22 mouse cellular contexts compared by ENCODE assay signal in the genomic region with DNA sequence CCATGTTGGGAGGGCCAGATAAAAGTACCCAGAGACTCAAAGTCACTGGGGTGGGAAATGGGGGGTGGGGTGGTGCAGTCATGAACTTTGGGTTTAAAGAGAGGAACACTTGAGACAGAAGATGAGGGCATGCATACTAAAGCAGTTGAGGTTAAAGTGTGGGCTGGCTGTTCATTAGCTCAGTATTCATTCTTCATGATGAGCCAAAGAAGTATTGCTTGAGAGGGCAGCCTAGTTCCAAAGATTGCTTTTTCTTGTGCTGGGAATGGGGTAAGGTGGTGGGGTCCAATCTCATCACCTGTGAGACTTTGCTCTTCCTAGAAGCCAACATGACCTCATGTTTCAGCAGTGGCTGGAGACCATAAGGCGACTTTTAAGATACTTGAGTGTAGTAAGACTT.
"Had no signal": no experiment of that assay in that cellular context is flagged by ENCODE, and none has a peak within 500 bp of the region (broad histone marks: within the 10 kb centered on the region; RNA-seq: fewer than 3 reads in every experiment).

No protein-coding gene starts in this region.

- H3K4me3 ChIP-seq: limb, embryonic 12.5 days; limb, embryonic 15.5 days; liver, embryonic 12.5 days; liver, embryonic 15.5 days; lung, embryonic 15.5 days; megakaryocyte, embryonic 14.5 days; midbrain, embryonic 10.5 days; midbrain, embryonic 13.5 days; myocyte; neural tube, embryonic 13.5 days had no signal

- H3K4me2 ChIP-seq: limb, embryonic 12.5 days; limb, embryonic 15.5 days; liver, embryonic 12.5 days; liver, embryonic 15.5 days; lung, embryonic 15.5 days; midbrain, embryonic 13.5 days; neural tube, embryonic 13.5 days had no signal

- H3K9ac ChIP-seq: limb, embryonic 12.5 days; limb, embryonic 15.5 days; liver, embryonic 12.5 days; liver, embryonic 15.5 days; lung, embryonic 15.5 days; midbrain, embryonic 13.5 days; neural tube, embryonic 13.5 days had no signal

- H3K4me1 ChIP-seq: limb, embryonic 12.5 days; limb, embryonic 15.5 days; liver, embryonic 12.5 days; liver, embryonic 15.5 days; lung, embryonic 15.5 days; megakaryocyte, embryonic 14.5 days; midbrain, embryonic 10.5 days; midbrain, embryonic 13.5 days; neural tube, embryonic 13.5 days had no signal

- H3K36me3 ChIP-seq: limb, embryonic 12.5 days; limb, embryonic 15.5 days; liver, embryonic 12.5 days; liver, embryonic 15.5 days; lung, embryonic 15.5 days; midbrain, embryonic 10.5 days; midbrain, embryonic 13.5 days; neural tube, embryonic 13.5 days had no signal

- H3K9me3 ChIP-seq: limb, embryonic 12.5 days; limb, embryonic 15.5 days; liver, embryonic 12.5 days; liver, embryonic 15.5 days; lung, embryonic 15.5 days; midbrain, embryonic 10.5 days; midbrain, embryonic 13.5 days; neural tube, embryonic 13.5 days had no signal

- H3K27me3 ChIP-seq: limb, embryonic 12.5 days; limb, embryonic 15.5 days; liver, embryonic 12.5 days; liver, embryonic 15.5 days; lung, embryonic 15.5 days; midbrain, embryonic 13.5 days; neural tube, embryonic 13.5 days had no signal

- H3K27ac ChIP-seq: limb, embryonic 12.5 days; limb, embryonic 15.5 days; liver, embryonic 12.5 days; liver, embryonic 15.5 days; lung, embryonic 15.5 days; midbrain, embryonic 10.5 days; midbrain, embryonic 13.5 days; neural tube, embryonic 13.5 days; stomach, postnatal 0 days had no signal

- DNase-seq: left cerebral cortex, postnatal 4 days; lung, adult 18-20 months; lung, postnatal 10 days; lung, postnatal 36 days; right cerebral cortex, adult 18-20 months; right cerebral cortex, postnatal 14 days; right cerebral cortex, postnatal 4 days; thymus, adult 2 months; thymus, postnatal 14 days; thymus, postnatal 4 days had no signal

- ATAC-seq: liver, embryonic 12.5 days; midbrain, embryonic 13.5 days; midbrain, embryonic 16.5 days had no signal
